Mouse (Mus musculus): ENCODE results near the gene Cenpn. TPM values are rescaled to one million over a fixed set of nuclear protein-coding genes. Genes with fewer than 3 reads are reported as not detected.

Gene Cenpn
- polyA plus RNA-seq (2015; fragmentation: Nextera tagmentation; extraction: Ambion mirVana): 8.1 and 8.8 TPM in 2 replicates

DNA sequence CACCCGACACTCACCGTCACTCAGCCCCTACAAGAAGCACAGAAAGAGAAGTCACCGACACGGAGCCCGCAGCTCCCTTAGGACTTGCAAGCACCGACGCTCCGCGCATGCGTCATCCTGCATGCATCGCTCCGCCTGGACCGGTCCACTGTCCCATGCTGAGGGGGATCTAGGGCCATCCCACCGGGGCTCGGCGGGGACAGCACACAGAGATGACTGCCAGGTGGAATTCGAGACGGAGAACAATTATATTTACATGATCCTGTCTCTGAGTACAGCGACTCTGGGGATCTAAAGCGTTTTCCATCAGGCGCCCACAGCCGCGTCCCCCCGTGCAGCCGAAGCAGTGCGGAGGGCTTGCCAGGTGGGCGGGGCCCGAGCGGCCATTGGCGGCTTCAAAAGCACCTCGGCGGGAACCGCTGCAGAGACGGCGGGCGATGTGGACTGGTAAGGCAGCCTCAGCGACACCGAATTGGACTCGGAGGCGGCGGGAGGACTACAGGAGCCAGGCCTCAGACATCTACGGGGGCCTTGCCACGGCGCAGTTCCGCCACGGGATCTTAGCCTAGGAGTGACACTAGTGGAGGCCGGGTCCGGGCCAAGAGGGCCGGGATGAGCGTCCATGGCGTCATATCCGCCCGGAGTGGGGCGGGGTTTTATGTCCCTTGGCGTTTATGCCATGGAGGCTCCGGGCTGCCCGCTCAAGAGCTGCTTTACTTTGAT, at the start of gene Cenpn, which contains the start of gene Cmc2:
Gene Cenpn (plus strand): TSS at position 394 of the 723 bp plus-strand sequence.
Gene Cmc2 (minus strand): TSS at position 119 of the 723 bp plus-strand sequence.
- H3K4me3 ChIP-seq: peak within 1 kb of the TSS; percentile 77
- no peaks in the 10 kb centered on the region for H3K27me3 ChIP-seq (replicated peaks)
- H3K4me1 ChIP-seq: peaks cover 15% of the 10 kb centered on the region
- peak within 1 kb of the TSS; percentile 83 for H3K4me2 ChIP-seq
- peak; percentile 98 for ATAC-seq (replicated peaks)
- H3K9ac ChIP-seq: peak within 1 kb of the TSS; percentile 60
- H3K27ac ChIP-seq: peak within 1 kb of the TSS; percentile 83
- H3K36me3 ChIP-seq (replicated peaks): no peaks in the 10 kb centered on the region
- no peaks in the 10 kb centered on the region for H3K9me3 ChIP-seq
- WGBS: under 1% methylated on average over 57 of the region's 57 CpGs

- no peaks in the 10 kb centered on the region for H3K9me3 ChIP-seq
- no peak overlapping the region for H3K27ac ChIP-seq
- H3K4me2 ChIP-seq: no peak overlapping the region
- no peaks in the 10 kb centered on the region for H3K4me1 ChIP-seq
- WGBS: 66% methylated on average over 2 of the region's 2 CpGs
- no peak overlapping the region for H3K9ac ChIP-seq
- H3K36me3 ChIP-seq (replicated peaks): no peaks in the 10 kb centered on the region
- H3K4me3 ChIP-seq: no peak overlapping the region
- no peak for ATAC-seq (replicated peaks)
- no peaks in the 10 kb centered on the region for H3K27me3 ChIP-seq (replicated peaks)
Observed at GRCm38 (mm10) chr8:116872761-116873342, 48.7 kb upstream of the Cenpn start.

DNA sequence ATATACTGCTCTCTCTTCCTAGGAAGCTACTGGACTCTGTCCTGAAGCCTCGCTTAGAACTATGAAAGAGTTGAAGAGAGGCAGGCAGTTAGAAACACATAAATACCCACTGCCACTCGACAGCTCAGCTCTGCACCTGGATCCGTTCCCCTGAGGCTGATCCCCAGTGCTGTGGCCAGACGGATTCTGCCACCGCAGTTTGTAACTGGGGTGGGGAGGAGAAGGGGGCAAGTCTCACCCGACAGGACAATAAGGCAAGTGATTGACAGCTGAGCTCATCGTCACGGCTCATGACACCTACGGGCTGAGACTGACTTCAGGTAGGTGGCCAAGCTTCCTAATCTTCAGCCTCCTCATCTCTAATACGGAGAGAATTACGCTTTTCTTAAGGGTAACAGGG, 47.9 kb upstream of the Cenpn start:
- Histone ChIP-seq H3K27me3 (replicated peaks) (no peaks in the 10 kb centered on the region), H3K4me2 (no peak overlapping the region), H3K4me3 (no peak overlapping the region), H3K4me1 (no peaks in the 10 kb centered on the region), H3K27ac (no peak overlapping the region), H3K36me3 (replicated peaks) (no peaks in the 10 kb centered on the region), H3K9me3 (no peaks in the 10 kb centered on the region), H3K9ac (no peak overlapping the region)
- ATAC-seq (replicated peaks): no peak
- 76% methylated on average over 11 of the region's 11 CpGs for WGBS

- Histone ChIP-seq H3K27ac (no peak overlapping the region), H3K9ac (no peak overlapping the region), H3K36me3 (replicated peaks) (no peaks in the 10 kb centered on the region), H3K4me3 (no peak overlapping the region), H3K4me1 (no peaks in the 10 kb centered on the region), H3K9me3 (no peaks in the 10 kb centered on the region), H3K4me2 (no peak overlapping the region), H3K27me3 (replicated peaks) (no peaks in the 10 kb centered on the region)
- ATAC-seq (replicated peaks): no peak
- 89% methylated on average over 8 of the region's 8 CpGs for WGBS
Observed at GRCm38 (mm10) chr8:116873986-116874385, 47.5 kb upstream of the Cenpn start.

GRCm38 (mm10) chr8:116875798-116876450, 45.6 kb upstream of the Cenpn start:
- Histone ChIP-seq H3K4me1 (no peaks in the 10 kb centered on the region), H3K9ac (no peak overlapping the region), H3K9me3 (no peaks in the 10 kb centered on the region), H3K27me3 (replicated peaks) (no peaks in the 10 kb centered on the region), H3K4me2 (no peak overlapping the region), H3K27ac (no peak overlapping the region), H3K4me3 (no peak overlapping the region), H3K36me3 (replicated peaks) (no peaks in the 10 kb centered on the region)
- 86% methylated on average over 17 of the region's 17 CpGs for WGBS
- no peak for ATAC-seq (replicated peaks)

DNA sequence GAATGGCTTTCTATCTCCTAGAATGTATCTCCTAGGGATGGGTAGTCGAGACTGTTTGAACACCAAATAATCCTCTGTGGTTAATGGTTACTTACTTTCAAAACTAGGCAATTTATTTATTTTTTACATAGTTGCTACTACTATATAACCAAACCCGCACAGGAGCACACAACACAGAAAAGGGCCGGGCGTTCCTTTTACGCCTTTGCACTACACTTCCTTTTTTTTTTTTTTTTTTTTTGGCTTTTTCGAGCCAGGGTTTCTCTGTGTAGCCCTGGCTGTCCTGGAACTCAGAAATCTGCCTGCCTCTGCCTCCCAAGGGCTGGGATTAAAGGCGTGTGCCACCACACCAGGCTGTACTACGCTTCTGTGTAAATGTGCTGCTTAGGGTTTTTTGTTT, 40.1 kb upstream of the Cenpn start:
- no peak for ATAC-seq (replicated peaks)
- Histone ChIP-seq H3K4me3 (no peak overlapping the region), H3K27me3 (replicated peaks) (no peaks in the 10 kb centered on the region), H3K27ac (no peak overlapping the region), H3K9ac (no peak overlapping the region), H3K36me3 (replicated peaks) (no peaks in the 10 kb centered on the region), H3K9me3 (no peaks in the 10 kb centered on the region), H3K4me2 (no peak overlapping the region), H3K4me1 (no peaks in the 10 kb centered on the region)
- 92% methylated on average over 8 of the region's 8 CpGs for WGBS

DNA sequence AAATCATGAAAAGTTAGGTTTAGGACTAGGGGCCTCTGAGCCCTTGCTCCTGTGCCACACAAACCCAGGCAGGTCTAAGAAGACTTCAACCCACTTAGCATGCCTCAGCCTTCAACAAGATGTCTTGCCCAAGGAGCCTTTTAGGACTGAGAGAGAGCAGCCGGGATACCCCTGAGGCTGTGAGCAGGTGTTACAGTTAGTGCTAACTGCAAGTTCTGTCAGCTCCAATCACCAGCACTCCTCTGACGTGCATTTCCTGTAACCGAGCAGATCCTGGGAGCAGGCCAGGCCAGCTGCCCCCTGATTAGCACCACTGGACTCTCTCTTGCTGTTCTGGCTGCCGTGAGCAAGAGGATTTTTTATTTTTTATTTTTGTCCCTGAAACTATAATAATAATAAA, 33.7 kb upstream of the Cenpn start:
- Histone ChIP-seq H3K4me1 (no peaks in the 10 kb centered on the region), H3K4me3 (no peak overlapping the region), H3K27ac (no peak overlapping the region), H3K27me3 (replicated peaks) (no peaks in the 10 kb centered on the region), H3K4me2 (no peak overlapping the region), H3K9ac (no peak overlapping the region), H3K9me3 (no peaks in the 10 kb centered on the region), H3K36me3 (replicated peaks) (no peaks in the 10 kb centered on the region)
- no peak for ATAC-seq (replicated peaks)
- WGBS: 73% methylated on average over 4 of the region's 4 CpGs

DNA sequence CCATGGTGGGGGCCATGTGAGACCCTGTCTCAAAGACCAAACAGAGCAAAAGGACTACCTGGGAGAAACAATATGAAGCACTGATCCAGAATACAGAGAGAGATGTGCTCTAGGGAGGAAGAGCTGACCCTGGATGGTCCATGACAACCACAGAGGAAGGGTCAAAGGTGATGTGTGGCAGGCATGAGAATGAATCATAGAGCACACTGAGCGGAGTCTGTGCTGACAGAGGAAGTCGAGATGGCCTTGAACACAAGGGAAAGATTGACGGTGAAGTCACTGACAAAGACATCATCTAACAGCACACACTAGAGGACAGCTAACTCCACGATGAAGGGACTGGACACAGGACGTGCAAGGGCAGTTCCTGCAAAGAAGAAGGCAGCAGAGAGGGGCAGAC, 30.1 kb upstream of the Cenpn start:
- 95% methylated on average over 5 of the region's 5 CpGs for WGBS
- no peaks in the 10 kb centered on the region for H3K9me3 ChIP-seq
- no peaks in the 10 kb centered on the region for H3K4me1 ChIP-seq
- no peak overlapping the region for H3K9ac ChIP-seq
- H3K36me3 ChIP-seq (replicated peaks): no peaks in the 10 kb centered on the region
- no peaks in the 10 kb centered on the region for H3K27me3 ChIP-seq (replicated peaks)
- no peak overlapping the region for H3K4me2 ChIP-seq
- H3K4me3 ChIP-seq: no peak overlapping the region
- no peak overlapping the region for H3K27ac ChIP-seq
- ATAC-seq (replicated peaks): no peak

DNA sequence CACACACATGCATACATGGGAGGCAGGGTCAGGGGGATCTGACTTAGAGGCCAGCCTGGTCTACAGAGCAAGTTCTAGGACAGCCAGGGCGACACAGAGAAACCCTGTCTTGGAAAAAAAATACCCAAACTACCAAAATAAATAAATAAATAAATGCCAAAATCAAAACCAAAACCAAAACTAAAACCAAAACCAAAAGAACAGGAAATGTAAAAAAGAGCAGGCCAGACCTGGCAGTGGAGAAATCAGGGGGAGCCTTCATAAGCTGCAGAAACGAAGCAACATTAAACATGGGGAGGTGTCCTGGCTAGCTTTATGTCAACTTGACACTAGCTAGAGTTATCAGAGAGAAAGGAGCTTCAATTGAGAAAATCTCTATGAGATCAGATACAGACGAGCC, 29.4 kb upstream of the Cenpn start:
- no peaks in the 10 kb centered on the region for H3K27me3 ChIP-seq (replicated peaks)
- H3K4me2 ChIP-seq: no peak overlapping the region
- no peak for ATAC-seq (replicated peaks)
- H3K9me3 ChIP-seq: no peaks in the 10 kb centered on the region
- 91% methylated on average over 3 of the region's 3 CpGs for WGBS
- H3K4me3 ChIP-seq: no peak overlapping the region
- no peaks in the 10 kb centered on the region for H3K36me3 ChIP-seq (replicated peaks)
- H3K27ac ChIP-seq: no peak overlapping the region
- H3K9ac ChIP-seq: no peak overlapping the region
- H3K4me1 ChIP-seq: no peaks in the 10 kb centered on the region

DNA sequence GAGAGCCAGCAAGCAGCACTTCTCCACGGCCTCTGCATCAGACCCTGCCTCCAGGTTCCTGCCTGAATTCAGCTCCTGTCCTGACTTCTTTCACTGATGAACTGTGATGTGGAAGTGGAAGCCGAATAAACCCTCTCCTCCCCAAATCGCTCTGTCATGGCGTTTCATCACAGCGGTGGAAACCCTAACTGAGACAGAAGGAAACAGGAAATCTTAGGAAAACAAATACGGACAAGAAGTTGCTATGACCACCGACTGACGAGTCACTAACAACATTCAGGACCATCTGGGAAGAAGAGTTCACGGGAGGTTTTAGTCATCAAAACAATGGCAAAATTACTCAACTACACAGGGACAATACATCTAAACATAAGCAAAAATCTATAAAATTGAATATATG, 28.9 kb upstream of the Cenpn start:
- ATAC-seq (replicated peaks): no peak
- H3K4me3 ChIP-seq: no peak overlapping the region

DNA sequence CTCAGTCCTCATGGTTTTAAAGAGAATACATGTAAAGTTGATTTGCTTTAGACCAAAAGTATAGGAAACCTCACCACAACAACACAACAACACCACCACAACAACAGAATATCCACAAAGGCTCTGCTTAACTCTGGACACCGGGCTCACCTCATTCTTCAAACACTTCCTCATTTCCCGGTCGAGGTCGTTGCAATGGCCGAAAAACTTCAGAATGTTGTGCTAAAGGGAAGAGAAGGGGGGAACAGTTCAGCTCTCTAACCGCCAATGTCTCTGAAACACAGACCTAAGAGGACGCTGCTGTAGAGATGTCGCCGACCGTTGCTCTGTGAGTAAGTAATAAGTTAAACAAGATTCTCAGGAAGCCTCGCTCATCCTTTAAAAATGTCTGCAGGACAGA, 27.6 kb upstream of the Cenpn start:
- Histone ChIP-seq H3K36me3 (replicated peaks) (no peaks in the 10 kb centered on the region), H3K4me2 (no peak overlapping the region), H3K27ac (no peak overlapping the region), H3K4me3 (no peak overlapping the region), H3K4me1 (no peaks in the 10 kb centered on the region), H3K9me3 (no peaks in the 10 kb centered on the region), H3K9ac (no peak overlapping the region), H3K27me3 (replicated peaks) (no peaks in the 10 kb centered on the region)
- ATAC-seq (replicated peaks): no peak
- 85% methylated on average over 11 of the region's 11 CpGs for WGBS

More for the DNA sequence above, 28.9 kb upstream of the Cenpn start:
- H3K4me2 ChIP-seq: no peak overlapping the region
- H3K27me3 ChIP-seq (replicated peaks): no peaks in the 10 kb centered on the region
- H3K9me3 ChIP-seq: no peaks in the 10 kb centered on the region
- WGBS: 83% methylated on average over 9 of the region's 9 CpGs
- no peaks in the 10 kb centered on the region for H3K4me1 ChIP-seq
- H3K36me3 ChIP-seq (replicated peaks): no peaks in the 10 kb centered on the region
- no peak overlapping the region for H3K27ac ChIP-seq
- no peak overlapping the region for H3K9ac ChIP-seq

DNA sequence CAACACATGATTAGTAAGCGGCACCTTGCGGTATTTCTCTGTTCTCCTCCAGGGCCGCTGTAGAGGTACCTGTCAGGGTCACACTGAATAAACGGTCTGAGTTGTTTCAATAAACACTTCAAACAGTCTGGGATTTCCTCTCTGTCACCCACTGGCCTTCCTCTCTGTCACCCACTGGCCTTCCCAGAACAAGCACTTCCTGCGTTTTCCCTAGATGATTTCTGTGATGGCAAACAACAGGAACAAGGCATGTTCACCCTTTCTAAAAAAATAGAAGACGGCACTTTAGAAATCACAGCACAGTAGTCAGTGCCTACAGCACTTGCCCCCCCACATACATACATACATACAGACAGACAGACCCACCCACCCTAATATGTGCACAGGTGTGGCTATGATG, 26.0 kb upstream of the Cenpn start:
- no peaks in the 10 kb centered on the region for H3K9me3 ChIP-seq
- no peak overlapping the region for H3K9ac ChIP-seq
- no peaks in the 10 kb centered on the region for H3K36me3 ChIP-seq (replicated peaks)
- WGBS: 92% methylated on average over 6 of the region's 6 CpGs
- H3K4me2 ChIP-seq: no peak overlapping the region
- no peaks in the 10 kb centered on the region for H3K27me3 ChIP-seq (replicated peaks)
- no peak overlapping the region for H3K4me3 ChIP-seq
- H3K27ac ChIP-seq: no peak overlapping the region
- no peak for ATAC-seq (replicated peaks)
- no peaks in the 10 kb centered on the region for H3K4me1 ChIP-seq
